Mouse (Mus musculus): ENCODE results near the gene Adcy9.

DNA sequence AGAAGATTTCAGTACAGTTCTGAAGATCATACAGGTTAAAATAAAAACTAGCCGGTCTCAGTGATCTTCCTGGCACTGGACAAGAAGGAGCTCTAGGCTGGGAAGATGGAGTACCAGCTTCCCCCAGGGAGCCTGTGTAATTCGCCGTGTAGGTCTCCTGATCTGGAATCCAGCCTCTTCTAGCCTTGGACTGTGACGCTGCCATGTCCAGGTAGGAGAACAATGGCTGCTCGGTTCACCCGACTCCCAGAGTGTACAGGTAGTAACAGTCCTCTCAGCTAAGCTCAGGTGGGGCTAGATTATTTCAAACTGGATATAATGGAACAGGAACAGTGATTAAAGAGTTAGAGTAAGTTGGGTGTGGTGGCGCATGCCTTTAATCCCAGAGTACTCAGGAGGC, 120.0 kb downstream of the Adcy9 start:
- no peak for TF ChIP-seq POLR2A (IDR thresholded peaks at IDR 0.05; ENCODE audit: extremely low read depth, insufficient read depth, low read length)
- no peak for TF ChIP-seq CTCF (IDR thresholded peaks at IDR 0.05; ENCODE audit: low read depth, low read length)
